Mouse (Mus musculus) brain, embryonic 14.5 days (tissue): Measurements from ENCODE around the gene Rimklb.

Experiments
- CTCF ChIP-seq: fragments of 200-500 bp; IDR thresholded peaks from 2 replicates; pipeline ENCODE4 v1.5.1; 2012; ENCODE audit warnings: inconsistent platforms, mild to moderate bottlenecking, moderate library complexity, borderline replicate concordance; ENCODE audit not compliant: insufficient read depth, insufficient read length; ENCODE audit errors: extremely low read depth
- POLR2A ChIP-seq: fragments of 200-500 bp; IDR thresholded peaks from 2 replicates; pipeline ENCODE4 v1.6.1; 2012; ENCODE audit warnings: mild to moderate bottlenecking, inconsistent platforms, borderline replicate concordance; ENCODE audit not compliant: poor library complexity, insufficient read depth, insufficient read length, severe bottlenecking; ENCODE audit errors: extremely low read depth

DNA sequence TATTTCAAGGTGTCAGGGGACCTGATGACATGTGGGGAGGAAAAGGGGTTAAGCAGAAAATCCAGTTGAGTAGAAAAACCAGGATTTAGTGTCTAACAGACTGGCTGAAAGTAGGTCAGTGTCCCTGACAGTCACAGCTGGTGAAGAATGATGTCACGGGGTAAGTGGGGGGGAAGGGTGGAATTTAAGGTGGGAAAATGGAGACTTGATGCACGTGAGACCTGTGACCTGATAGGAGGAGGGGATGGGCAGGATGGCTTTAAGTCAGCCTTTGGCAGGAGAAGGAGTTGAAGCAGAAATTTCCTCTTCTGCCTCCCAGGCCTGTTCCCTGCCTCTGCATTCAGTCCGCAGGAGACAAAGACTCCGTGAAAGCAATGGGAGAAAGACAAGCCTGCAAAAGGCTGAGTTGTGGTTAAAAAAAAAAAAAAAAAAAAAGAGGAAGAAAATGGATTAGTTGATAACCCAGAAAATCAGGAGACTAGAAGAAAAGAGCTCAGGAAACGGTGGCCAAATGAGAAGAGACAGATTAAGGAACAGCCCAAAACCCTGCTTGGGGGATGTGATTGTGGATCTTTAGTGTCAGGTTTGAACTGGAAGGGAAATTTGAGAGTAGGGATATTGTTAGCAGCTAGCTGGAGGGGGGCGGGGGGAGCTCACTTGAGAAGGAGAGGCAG, 4.6 kb downstream of the Rimklb start:
- TF ChIP-seq CTCF = no peak
- TF ChIP-seq POLR2A = no peak
